Mouse (Mus musculus) embryonic fibroblast, embryonic 13.5 days (primary cell): ENCODE data around the gene Bves.

Experiments
- CTCF ChIP-seq: IDR thresholded peaks from 2 replicates; pipeline ENCODE4 v1.5.1; 2011; ENCODE audit warnings: mild to moderate bottlenecking, control low read depth, low read length, moderate library complexity, borderline replicate concordance; ENCODE audit not compliant: insufficient read depth
- POLR2A ChIP-seq: IDR thresholded peaks from 2 replicates; pipeline ENCODE4 v1.6.1; 2011; ENCODE audit warnings: low read depth, mild to moderate bottlenecking, control low read depth, low read length, moderate library complexity

- TF ChIP-seq CTCF = no peak
- no peak for TF ChIP-seq POLR2A
These were observed 76.2 kb downstream of the Bves start for GRCm38 (mm10) chr10:45411741-45412140.
